Mouse (Mus musculus) MEL (cell line): ENCODE measurements around the gene Pigm. TPM values are rescaled to one million over a fixed set of nuclear protein-coding genes. Genes with fewer than 3 reads are reported as not detected.

Source experiments
- DNase-seq: peaks from one replicate; pipeline ENCODE4 v3.0.0; 2011; ENCODE audit warnings: low read depth, low spot score
- H3K27ac ChIP-seq: 2 replicates; pipeline ENCODE4 v1.5.1; 2012; ENCODE audit warnings: low read depth, mild to moderate bottlenecking, control low read depth, low read length, moderate library complexity; ENCODE audit not compliant: control insufficient read depth
- H3K27me3 ChIP-seq, 2 experiments: fragments of 150-350 bp in 1 of 2; sonication (generic) in 1 of 2; 2 replicates each; pipeline ENCODE4 v1.6.1; 2012; ENCODE audit warnings: low read length in 2 of 2, mild to moderate bottlenecking in 2 of 2, improper control_type of control experiment in 1 of 2, moderate library complexity in 1 of 2; ENCODE audit not compliant: insufficient read depth in 2 of 2, control insufficient read depth in 1 of 2
- H3K36me3 ChIP-seq, 2 experiments: 2 replicates each; pipeline ENCODE4 v1.6.1; 2012 to 2014; ENCODE audit warnings: low read length in 2 of 2, improper control_type of control experiment in 1 of 2, inconsistent platforms in 1 of 2, mild to moderate bottlenecking in 1 of 2; ENCODE audit not compliant: insufficient read depth in 2 of 2, control insufficient read depth in 1 of 2
- H3K4me1 ChIP-seq, 2 experiments: fragments of 150-350 bp in 1 of 2; sonication (generic) in 1 of 2; 2 replicates each; pipeline ENCODE4 v1.6.1; 2012; ENCODE audit warnings: low read length in 2 of 2, improper control_type of control experiment in 1 of 2, mild to moderate bottlenecking in 1 of 2; ENCODE audit not compliant: insufficient read depth in 2 of 2, control insufficient read depth in 1 of 2
- H3K4me3 ChIP-seq, 2 experiments: fragments of 150-350 bp in 1 of 2; sonication (generic) in 1 of 2; 2 replicates each; pipeline ENCODE4 v1.5.1; 2012; ENCODE audit warnings: low read depth in 2 of 2, low read length in 2 of 2, mild to moderate bottlenecking in 2 of 2, moderate library complexity in 2 of 2, control low read depth in 1 of 2, improper control_type of control experiment in 1 of 2; ENCODE audit not compliant: control insufficient read depth in 1 of 2, insufficient read depth in 1 of 2
- H3K79me2 ChIP-seq: 2 replicates; pipeline ENCODE4 v1.6.1; 2012; ENCODE audit warnings: mild to moderate bottlenecking, low read length, moderate library complexity; ENCODE audit not compliant: control insufficient read depth, poor library complexity, insufficient read depth
- H3K9ac ChIP-seq: 2 replicates; pipeline ENCODE4 v1.6.1; 2012; ENCODE audit warnings: low read depth, mild to moderate bottlenecking, control low read depth, low read length, moderate library complexity; ENCODE audit not compliant: control insufficient read depth, poor library complexity, severe bottlenecking
- H3K9me3 ChIP-seq: fragments of 150-350 bp; sonication (generic); replicated peaks from 2 replicates; pipeline ENCODE4 v1.6.1; 2012; ENCODE audit warnings: mild to moderate bottlenecking, low read length, improper control_type of control experiment, moderate library complexity; ENCODE audit not compliant: insufficient read depth
- CHD2 ChIP-seq: IDR thresholded peaks from 2 replicates; pipeline ENCODE4 v1.6.1; 2011; ENCODE audit warnings: low read length, improper control_type of control experiment
- CTCF ChIP-seq, 3 experiments: IDR thresholded peaks in 2 of 3; conservative IDR thresholded peaks in 1 of 3; 2 replicates each; pipeline ENCODE4 v1.5.1; 2011 to 2012; ENCODE audit warnings: low read length in 3 of 3, low read depth in 2 of 3, mild to moderate bottlenecking in 2 of 3, improper control_type of control experiment in 1 of 3, inconsistent platforms in 1 of 3, mixed read lengths in 1 of 3, moderate library complexity in 1 of 3; ENCODE audit not compliant: control insufficient read depth in 1 of 3, insufficient read depth in 1 of 3, poor library complexity in 1 of 3, severe bottlenecking in 1 of 3
- E2F4 ChIP-seq: IDR thresholded peaks from 2 replicates; pipeline ENCODE4 v1.6.1; 2011; ENCODE audit warnings: low read depth, low read length, improper control_type of control experiment, borderline replicate concordance
- ELF1 ChIP-seq: IDR thresholded peaks from 2 replicates; pipeline ENCODE4 v1.6.1; 2014; ENCODE audit warnings: low read depth, mild to moderate bottlenecking, inconsistent platforms, low read length, improper control_type of control experiment, moderate library complexity
- ETS1 ChIP-seq: IDR thresholded peaks from 2 replicates; pipeline ENCODE4 v1.6.1; 2012; ENCODE audit warnings: low read depth, mild to moderate bottlenecking, inconsistent platforms, low read length, improper control_type of control experiment, moderate library complexity
- HCFC1 ChIP-seq: IDR thresholded peaks from 2 replicates; pipeline ENCODE4 v1.6.1; 2012; ENCODE audit warnings: low read depth, mild to moderate bottlenecking, inconsistent platforms, low read length, improper control_type of control experiment, moderate library complexity
- JUND ChIP-seq: IDR thresholded peaks from 2 replicates; pipeline ENCODE4 v1.6.1; 2011; ENCODE audit warnings: low read depth, mild to moderate bottlenecking, improper control_type of control experiment, low read length
- KAT2A ChIP-seq: conservative IDR thresholded peaks from 2 replicates; pipeline ENCODE4 v1.6.1; 2012; ENCODE audit warnings: low read depth, low read length, improper control_type of control experiment, inconsistent platforms
- MAFK ChIP-seq: IDR thresholded peaks from 2 replicates; pipeline ENCODE4 v1.6.1; 2011; ENCODE audit warnings: low read depth, mild to moderate bottlenecking, low read length, improper control_type of control experiment, borderline replicate concordance
- MAX ChIP-seq: IDR thresholded peaks from 2 replicates; pipeline ENCODE4 v1.6.1; 2011; ENCODE audit warnings: low read length, improper control_type of control experiment
- MAZ ChIP-seq: IDR thresholded peaks from 2 replicates; pipeline ENCODE4 v1.6.1; 2012; ENCODE audit warnings: low read depth, mild to moderate bottlenecking, inconsistent platforms, low read length, improper control_type of control experiment
- MEF2A ChIP-seq: IDR thresholded peaks from 2 replicates; pipeline ENCODE4 v1.6.1; 2014; ENCODE audit warnings: low read depth, mild to moderate bottlenecking, inconsistent platforms, low read length, improper control_type of control experiment; ENCODE audit not compliant: poor library complexity, insufficient replicate concordance, severe bottlenecking; ENCODE audit errors: extremely low read depth
- MYB ChIP-seq: IDR thresholded peaks from 2 replicates; pipeline ENCODE4 v1.6.1; 2011; ENCODE audit warnings: mild to moderate bottlenecking, low read depth, low read length, improper control_type of control experiment
- MYC ChIP-seq: IDR thresholded peaks from 2 replicates; pipeline ENCODE4 v1.6.1; 2011; ENCODE audit warnings: low read depth, mild to moderate bottlenecking, low read length, improper control_type of control experiment, moderate library complexity
- NELFE ChIP-seq: IDR thresholded peaks from 2 replicates; pipeline ENCODE4 v1.6.1; 2011; ENCODE audit warnings: low read depth, low read length, improper control_type of control experiment
- NRF1 ChIP-seq: IDR thresholded peaks from 2 replicates; pipeline ENCODE4 v1.6.1; 2014; ENCODE audit warnings: low read depth, mild to moderate bottlenecking, inconsistent platforms, low read length, improper control_type of control experiment, moderate library complexity; ENCODE audit not compliant: poor library complexity, insufficient read depth, severe bottlenecking
- POLR2A ChIP-seq, 2 experiments: IDR thresholded peaks; 2 replicates each; pipeline ENCODE4 v1.6.1; 2011 to 2012; ENCODE audit warnings: low read length in 2 of 2, mild to moderate bottlenecking in 2 of 2, control low read depth in 1 of 2, improper control_type of control experiment in 1 of 2, low read depth in 1 of 2, moderate library complexity in 1 of 2; ENCODE audit not compliant: control insufficient read depth in 1 of 2, insufficient read depth in 1 of 2, poor library complexity in 1 of 2
- POLR2AphosphoS2 ChIP-seq: IDR thresholded peaks from 2 replicates; pipeline ENCODE4 v1.6.1; 2011; ENCODE audit warnings: low read length, improper control_type of control experiment
- POLR2AphosphoS5 ChIP-seq: IDR thresholded peaks from 2 replicates; pipeline ENCODE4 v1.6.1; 2012; ENCODE audit warnings: low read depth, borderline replicate concordance, mild to moderate bottlenecking, inconsistent platforms, low read length, moderate library complexity, mixed read lengths
- RAD21 ChIP-seq: IDR thresholded peaks from 2 replicates; pipeline ENCODE4 v1.6.1; 2011; ENCODE audit warnings: mild to moderate bottlenecking, low read depth, low read length, improper control_type of control experiment
- RCOR1 ChIP-seq: IDR thresholded peaks from 2 replicates; pipeline ENCODE4 v1.6.1; 2012; ENCODE audit warnings: low read depth, mild to moderate bottlenecking, inconsistent platforms, low read length, improper control_type of control experiment
- SIN3A ChIP-seq: IDR thresholded peaks from 2 replicates; pipeline ENCODE4 v1.6.1; 2012; ENCODE audit warnings: low read length, improper control_type of control experiment, inconsistent platforms
- SMC3 ChIP-seq: IDR thresholded peaks from 2 replicates; pipeline ENCODE4 v1.6.1; 2011; ENCODE audit warnings: low read depth, low read length, improper control_type of control experiment
- TAL1 ChIP-seq: IDR thresholded peaks from 2 replicates; pipeline ENCODE4 v1.6.1; 2012; ENCODE audit warnings: mild to moderate bottlenecking, inconsistent platforms, low read length, moderate library complexity, mixed read lengths
- TBP ChIP-seq: IDR thresholded peaks from 2 replicates; pipeline ENCODE4 v1.8.0; 2011; ENCODE audit warnings: low read depth, low read length, improper control_type of control experiment
- TCF12 ChIP-seq: IDR thresholded peaks from 2 replicates; pipeline ENCODE4 v1.6.1; 2014; ENCODE audit warnings: low read depth, mild to moderate bottlenecking, inconsistent platforms, low read length, improper control_type of control experiment, moderate library complexity
- USF1 ChIP-seq: IDR thresholded peaks from 2 replicates; pipeline ENCODE4 v1.6.1; 2014; ENCODE audit warnings: low read depth, mild to moderate bottlenecking, inconsistent platforms, low read length, improper control_type of control experiment, moderate library complexity
- USF2 ChIP-seq, 2 experiments: IDR thresholded peaks; 2 replicates each; pipeline ENCODE4 v1.6.1; 2011 to 2012; ENCODE audit warnings: improper control_type of control experiment in 2 of 2, low read length in 2 of 2, borderline replicate concordance in 1 of 2, inconsistent platforms in 1 of 2, low read depth in 1 of 2, mild to moderate bottlenecking in 1 of 2; ENCODE audit not compliant: insufficient read depth in 1 of 2
- ZC3H11A ChIP-seq: IDR thresholded peaks from 2 replicates; pipeline ENCODE4 v1.6.1; 2012; ENCODE audit warnings: low read depth, mild to moderate bottlenecking, inconsistent platforms, low read length, improper control_type of control experiment
- ZKSCAN1 ChIP-seq: IDR thresholded peaks from 2 replicates; pipeline ENCODE4 v1.6.1; 2012; ENCODE audit warnings: low read depth, mild to moderate bottlenecking, inconsistent platforms, low read length, improper control_type of control experiment, moderate library complexity
- ZMIZ1 ChIP-seq: IDR thresholded peaks from 2 replicates; pipeline ENCODE4 v1.6.1; 2012; ENCODE audit warnings: low read depth, mild to moderate bottlenecking, inconsistent platforms, low read length, improper control_type of control experiment, moderate library complexity
- ZNF384 ChIP-seq: IDR thresholded peaks from 2 replicates; pipeline ENCODE4 v1.6.1; 2012; ENCODE audit warnings: low read depth, mild to moderate bottlenecking, inconsistent platforms, low read length, improper control_type of control experiment
- polyA plus RNA-seq, 2 experiments: library from polyadenylated mRNA; stranded (reverse) in 1 of 2; unstranded in 1 of 2; fragments of >175 nt in 1 of 2; fragments of >200 nt in 1 of 2; gene quantifications; 2 replicates each; pipeline versions ENCODE4 v1.2.1 to v1.2.4; 2012; ENCODE audit warnings: low replicate concordance in 2 of 2, low read depth in 1 of 2; ENCODE audit not compliant: insufficient read length in 2 of 2, insufficient read depth in 1 of 2, missing spikeins in 1 of 2
- total RNA-seq: library from RNA; depleted of rRNA; stranded (reverse); fragments of 300-350 nt; gene quantifications from 2 replicates; pipeline ENCODE4 v1.2.3, GENCODE M21; 2012

Pigm gene
- total and polyA plus RNA-seq, 3 experiments = 8.6 to 11.3 TPM; not detected in 1

DNA sequence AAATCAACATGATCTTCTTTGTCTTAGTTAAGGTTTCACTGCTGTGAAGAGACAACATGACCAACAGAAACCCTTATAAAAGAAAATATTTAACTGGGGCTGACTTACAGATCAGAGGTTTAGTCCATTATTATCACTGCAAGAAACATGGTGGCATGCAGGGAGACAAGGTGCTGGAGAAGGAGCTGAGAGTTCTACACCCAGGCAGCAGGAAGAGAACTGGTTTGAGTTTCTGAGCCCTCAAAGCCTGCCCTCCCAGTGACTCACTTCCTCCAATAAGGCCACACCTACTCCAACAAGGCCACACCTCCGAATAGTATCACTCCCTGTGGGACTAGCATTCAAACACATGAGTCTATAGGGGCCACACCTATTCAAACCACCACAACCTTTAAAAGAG is 14.4 kb downstream of the Pigm start:
- Histone ChIP-seq H3K27me3 (no peaks in the 10 kb centered on the region), H3K9me3 (no peaks in the 10 kb centered on the region), H3K4me3 (peak overlapping the region; percentile 8 to 12), H3K4me1 (peaks cover 3 to 19% of the 10 kb centered on the region in 2 experiments), H3K79me2 (no peaks in the 10 kb centered on the region), H3K9ac (peak overlapping the region; percentile 5; the same call in 1 of the 2 replicates), H3K27ac (no peak overlapping the region), H3K36me3 (peaks cover 0 to 15% of the 10 kb centered on the region in 2 experiments; a peak in 2 of 4 replicates)
- TF ChIP-seq POLR2A (IDR thresholded peaks at IDR 0.05; ENCODE audit: control insufficient read depth in 1 of 2, insufficient read depth in 1 of 2, low read depth in 1 of 2, low read length in 2 of 2, poor library complexity in 1 of 2) (peak in 1 of 2 experiments; percentile 54; a peak in 1 of 4 replicates), ZC3H11A (no peak), NRF1 (no peak), ETS1 (no peak), TCF12 (no peak), CTCF (IDR thresholded peaks at IDR 0.05 in 2 of 3, conservative IDR thresholded peaks at IDR 0.05 in 1 of 3; ENCODE audit: control insufficient read depth in 1 of 3, insufficient read depth in 1 of 3, low read depth in 2 of 3, low read length in 3 of 3, poor library complexity in 1 of 3, severe bottlenecking in 1 of 3) (no peak), HCFC1 (peak; percentile 31; the same call in 1 of the 2 replicates), ZNF384 (no peak), KAT2A (no peak), NELFE (peak; percentile 52), RCOR1 (no peak), JUND (no peak), TAL1 (no peak), TBP (peak; percentile 56; the same call in 1 of the 2 replicates), MAFK (no peak), CHD2 (no peak), MEF2A (no peak), MYC (no peak), ELF1 (0 out of 2 replicates have a peak, but pooled peaks have one; percentile 25), ZMIZ1 (peak; percentile 35; the same call in 1 of the 2 replicates), RAD21 (no peak), MAX (no peak), USF2 (IDR thresholded peaks at IDR 0.05; ENCODE audit: borderline replicate concordance in 1 of 2, insufficient read depth in 1 of 2, low read depth in 1 of 2, low read length in 2 of 2) (no peak), MAZ (no peak), MYB (no peak), USF1 (no peak), POLR2AphosphoS2 (no peak), SIN3A (no peak), POLR2AphosphoS5 (no peak), SMC3 (no peak), E2F4 (no peak), ZKSCAN1 (no peak)
- peak; percentile 83 for DNase-seq
